Mouse (Mus musculus) ES-Bruce4 (cell line): ENCODE measurements at regions not wholly inside any gene's neighbourhood (a gene's known extent, or its start where the extent isn't known, plus 50 kb on each side); places are given as distances from the start of the nearest gene placed in this dataset.

Experiments
- EP300 ChIP-seq: IDR thresholded peaks from 2 replicates; pipeline ENCODE4 v1.6.1; 2011; ENCODE audit warnings: low read depth, low read length; ENCODE audit not compliant: insufficient read depth
- POLR2A ChIP-seq: IDR thresholded peaks from one replicate; pipeline ENCODE4 v1.8.1; 2011; ENCODE audit warnings: low read length; ENCODE audit not compliant: insufficient read depth

- TF ChIP-seq POLR2A (no peak), EP300 (no peak)
Observed at GRCm38 (mm10) chr3:8252311-8252710, 1357.6 kb downstream of the Zfp704 start.
